Mouse (Mus musculus) layer of hippocampus, postnatal 36 days (tissue): ENCODE results near the gene Efcab9. TPM values are rescaled to one million over a fixed set of nuclear protein-coding genes. Genes with fewer than 3 reads are reported as not detected.

Experiments used
- DNase-seq, 2 experiments: peaks; one replicate each; pipeline ENCODE4 v3.0.0; 2022
- total RNA-seq, 2 experiments: library from RNA; stranded (reverse); gene quantifications; 2 replicates each; pipeline ENCODE4 v1.2.3; 2021

The Efcab9 gene
- total RNA-seq, 2 experiments from 2014 or later: 2.2 to 2.5 TPM

- no peak for DNase-seq
These were observed 24.6 kb upstream of the Efcab9 start for GRCm38 (mm10) chr11:32556333-32556990.

- no peak for DNase-seq
These were observed 23.3 kb upstream of the Efcab9 start for GRCm38 (mm10) chr11:32555103-32555689.

- DNase-seq: no peak
These were observed 22.5 kb upstream of the Efcab9 start for GRCm38 (mm10) chr11:32554141-32555091.

- DNase-seq: no peak
These were observed 21.6 kb upstream of the Efcab9 start for GRCm38 (mm10) chr11:32553311-32554140.

GRCm38 (mm10) chr11:32552401-32553090 lies 20.7 kb upstream of the Efcab9 start:
- no peak for DNase-seq

GRCm38 (mm10) chr11:32551579-32552297 lies 19.9 kb upstream of the Efcab9 start:
- DNase-seq: peak in 1 of 2 experiments; percentile 39

- no peak for DNase-seq
These were observed 19.2 kb upstream of the Efcab9 start for GRCm38 (mm10) chr11:32551056-32551455.

- no peak for DNase-seq
These were observed 18.2 kb upstream of the Efcab9 start for GRCm38 (mm10) chr11:32550102-32550501.

- DNase-seq: no peak
These were observed 17.4 kb upstream of the Efcab9 start for GRCm38 (mm10) chr11:32549236-32549635.

- no peak for DNase-seq
These were observed 16.4 kb upstream of the Efcab9 start for GRCm38 (mm10) chr11:32548240-32548639.

GRCm38 (mm10) chr11:32547391-32547947 lies 15.6 kb upstream of the Efcab9 start:
- no peak for DNase-seq

- DNase-seq: no peak
These were observed 14.6 kb upstream of the Efcab9 start for GRCm38 (mm10) chr11:32546483-32546882.

GRCm38 (mm10) chr11:32545605-32546004 lies 13.7 kb upstream of the Efcab9 start:
- DNase-seq: no peak

GRCm38 (mm10) chr11:32544497-32544896 lies 12.6 kb upstream of the Efcab9 start:
- DNase-seq: no peak

- DNase-seq: no peak
These were observed 12.2 kb upstream of the Efcab9 start for GRCm38 (mm10) chr11:32544041-32544440.

GRCm38 (mm10) chr11:32542687-32543411 lies 11.0 kb upstream of the Efcab9 start:
- no peak for DNase-seq

- DNase-seq: no peak
These were observed 10.3 kb upstream of the Efcab9 start for GRCm38 (mm10) chr11:32542181-32542580.

GRCm38 (mm10) chr11:32540463-32540862 lies 8.6 kb upstream of the Efcab9 start:
- no peak for DNase-seq

- no peak for DNase-seq
These were observed 7.8 kb upstream of the Efcab9 start for GRCm38 (mm10) chr11:32539717-32540116.

GRCm38 (mm10) chr11:32538846-32539245 lies 7.0 kb upstream of the Efcab9 start:
- DNase-seq: no peak
